Mouse (Mus musculus): Measurements from ENCODE around the gene Max. TPM values are rescaled to one million over a fixed set of nuclear protein-coding genes. Genes with fewer than 3 reads are reported as not detected.

The Max gene
- total and polyA plus RNA-seq, 3 experiments = 48.2 to 356 (median 164) TPM

DNA sequence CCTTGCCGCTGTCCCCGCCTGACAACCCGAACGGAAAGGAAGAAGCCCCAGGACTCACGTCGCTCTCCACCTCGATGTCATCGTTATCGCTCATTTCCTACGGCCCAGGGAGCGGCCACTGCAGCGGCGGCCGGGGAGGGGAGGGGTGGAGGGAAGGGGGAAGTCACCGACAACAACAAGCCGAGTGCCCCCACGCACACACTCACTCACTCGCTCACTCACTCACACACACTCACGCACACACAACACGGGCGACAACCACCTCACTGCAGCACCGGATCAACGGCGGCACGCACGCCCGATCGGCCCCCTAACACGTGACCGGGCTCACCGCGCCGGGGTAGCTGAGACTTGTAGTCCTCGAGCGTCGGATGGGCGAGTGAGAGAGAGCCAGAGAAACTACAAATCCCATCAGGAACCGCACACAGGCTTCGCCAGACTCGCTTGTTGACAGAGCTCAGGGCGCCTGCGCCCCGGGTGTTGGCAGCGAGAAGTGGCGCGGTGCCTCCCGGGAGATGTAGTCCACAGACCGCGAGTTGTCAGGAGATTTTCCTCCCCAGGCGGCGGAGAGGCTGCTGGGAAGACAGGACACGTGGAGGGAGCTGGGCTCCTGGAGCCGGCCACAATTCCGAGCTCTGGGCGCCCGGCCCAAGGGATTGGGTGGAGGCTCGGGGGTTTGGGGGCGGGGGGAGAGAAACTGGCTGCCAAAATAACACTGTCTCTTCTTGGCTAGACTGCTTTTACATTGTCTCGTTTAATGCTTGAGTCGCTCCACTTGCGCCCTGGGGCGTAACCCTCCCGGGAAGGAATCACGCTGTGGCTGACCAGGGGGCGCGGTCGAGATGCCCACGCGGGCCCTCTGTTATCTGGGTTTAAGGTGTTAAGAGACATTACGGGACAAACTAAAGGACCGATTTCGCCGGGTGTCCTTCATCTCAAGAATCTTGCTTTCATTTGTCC is at the start of gene Max (continued):
- TF ChIP-seq ZC3H11A (IDR thresholded peaks at IDR 0.05; ENCODE audit: low read depth, low read length) (no peak), SIN3A (IDR thresholded peaks at IDR 0.05; ENCODE audit: low read length) (peak; percentile 95), RAD21 (IDR thresholded peaks at IDR 0.05; ENCODE audit: low read depth, low read length) (no peak), EP300 (IDR thresholded peaks at IDR 0.05; ENCODE audit: low read depth in 1 of 2, low read length in 2 of 2) (no peak), USF1 (IDR thresholded peaks at IDR 0.05; ENCODE audit: low read depth, low read length) (peak; percentile 98)

DNA sequence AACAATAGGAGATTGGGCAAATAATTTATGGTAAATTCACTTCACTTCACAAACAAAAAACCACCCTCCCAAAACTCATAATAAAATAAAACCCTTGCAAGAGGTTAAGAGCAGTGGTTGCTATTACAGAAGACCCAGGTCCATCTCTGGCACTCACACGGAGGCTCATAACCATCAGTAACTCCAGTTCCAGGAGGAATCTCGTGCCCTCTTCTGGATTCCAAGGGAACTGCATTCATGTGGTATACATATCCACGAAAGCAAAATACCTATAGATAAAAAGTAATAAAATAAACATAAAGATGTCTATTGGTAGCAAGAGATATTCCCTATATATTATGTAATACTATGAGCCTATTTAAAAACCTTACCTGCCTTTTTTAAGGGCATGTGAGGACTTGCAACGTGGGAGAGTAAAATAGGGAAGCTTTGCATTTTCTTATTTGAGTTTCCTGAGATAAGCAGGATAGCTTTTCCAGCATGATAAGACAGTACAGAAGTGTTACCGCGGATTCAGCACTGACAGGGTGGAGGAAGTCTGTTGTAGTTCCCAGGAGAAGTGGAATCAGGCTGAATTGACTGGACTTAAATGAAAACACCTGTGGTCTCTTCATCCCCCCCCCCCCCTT is 49.2 kb upstream of the Max start:
- Histone ChIP-seq H3K4me3 (ENCODE audit: control insufficient read depth in 1 of 2, insufficient read depth in 1 of 2, low read depth in 2 of 2, low read length in 2 of 2) (no peak overlapping the region), H3K79me2 (ENCODE audit: control insufficient read depth, insufficient read depth, low read length, poor library complexity) (no peaks in the 10 kb centered on the region), H3K36me3 (ENCODE audit: control insufficient read depth in 1 of 2, insufficient read depth in 2 of 2, low read length in 2 of 2) (peaks cover 0 to 16% of the 10 kb centered on the region in 2 experiments; a peak in 2 of 4 replicates), H3K9me3 (replicated peaks; ENCODE audit: insufficient read depth, low read length) (no peaks in the 10 kb centered on the region), H3K4me1 (ENCODE audit: control insufficient read depth in 1 of 2, insufficient read depth in 2 of 2, low read length in 2 of 2) (peaks cover 7 to 17% of the 10 kb centered on the region in 2 experiments), H3K9ac (ENCODE audit: control insufficient read depth, low read depth, low read length, poor library complexity, severe bottlenecking) (no peak overlapping the region), H3K27me3 (ENCODE audit: control insufficient read depth in 1 of 2, insufficient read depth in 2 of 2, low read length in 2 of 2) (no peaks in the 10 kb centered on the region), H3K27ac (ENCODE audit: control insufficient read depth, low read depth, low read length) (peak overlapping the region; percentile 57)
- DNase-seq (ENCODE audit: low read depth, low spot score) = peak; percentile 77
- TF ChIP-seq MYB (IDR thresholded peaks at IDR 0.05; ENCODE audit: low read depth, low read length) (no peak), GABPA (IDR thresholded peaks at IDR 0.05; ENCODE audit: low read depth, low read length) (no peak), ETS1 (IDR thresholded peaks at IDR 0.05; ENCODE audit: low read depth, low read length) (peak; percentile 92), ZKSCAN1 (IDR thresholded peaks at IDR 0.05; ENCODE audit: low read depth, low read length) (no peak), CHD1 (IDR thresholded peaks at IDR 0.05; ENCODE audit: low read depth, low read length) (0 out of 2 replicates have a peak, but pooled peaks have one; percentile 29), SMC3 (IDR thresholded peaks at IDR 0.05; ENCODE audit: low read depth, low read length) (peak; percentile 53), RCOR1 (IDR thresholded peaks at IDR 0.05; ENCODE audit: low read depth, low read length) (peak; percentile 89), MAZ (IDR thresholded peaks at IDR 0.05; ENCODE audit: low read depth, low read length) (peak; percentile 19; the same call in 1 of the 2 replicates), MAFK (IDR thresholded peaks at IDR 0.05; ENCODE audit: borderline replicate concordance, low read depth, low read length) (no peak), TAL1 (IDR thresholded peaks at IDR 0.05; ENCODE audit: low read length) (peak; percentile 57), CTCF (IDR thresholded peaks at IDR 0.05 in 2 of 3, conservative IDR thresholded peaks at IDR 0.05 in 1 of 3; ENCODE audit: control insufficient read depth in 1 of 3, insufficient read depth in 1 of 3, low read depth in 2 of 3, low read length in 3 of 3, poor library complexity in 1 of 3, severe bottlenecking in 1 of 3) (peak; percentile 12 to 59 (median 51); a peak in 5 of 6 replicates), NRF1 (IDR thresholded peaks at IDR 0.05; ENCODE audit: insufficient read depth, low read depth, low read length, poor library complexity, severe bottlenecking) (no peak), TBP (IDR thresholded peaks at IDR 0.05; ENCODE audit: low read depth, low read length) (0 out of 2 replicates have a peak, but pooled peaks have one; percentile 17), CHD2 (IDR thresholded peaks at IDR 0.05; ENCODE audit: low read length) (no peak), MYC (IDR thresholded peaks at IDR 0.05; ENCODE audit: low read depth, low read length) (peak; percentile 95), MXI1 (IDR thresholded peaks at IDR 0.05; ENCODE audit: low read depth, low read length) (peak; percentile 73), JUND (IDR thresholded peaks at IDR 0.05; ENCODE audit: low read depth, low read length) (peak; percentile 67; the same call in 1 of the 2 replicates), ZC3H11A (IDR thresholded peaks at IDR 0.05; ENCODE audit: low read depth, low read length) (peak; percentile 34; the same call in 1 of the 2 replicates), RAD21 (IDR thresholded peaks at IDR 0.05; ENCODE audit: low read depth, low read length) (peak; percentile 32), EP300 (IDR thresholded peaks at IDR 0.05; ENCODE audit: low read depth in 1 of 2, low read length in 2 of 2) (peak; percentile 94), SIN3A (IDR thresholded peaks at IDR 0.05; ENCODE audit: low read length) (peak; percentile 82), BHLHE40 (IDR thresholded peaks at IDR 0.05; ENCODE audit: borderline replicate concordance, low read depth, low read length) (no peak; the same call in 1 of the 2 replicates), TCF12 (IDR thresholded peaks at IDR 0.05; ENCODE audit: low read depth, low read length) (peak; percentile 86), POLR2AphosphoS2 (IDR thresholded peaks at IDR 0.05; ENCODE audit: low read length) (no peak), GATA1 (IDR thresholded peaks at IDR 0.05; ENCODE audit: low read depth, low read length) (peak; percentile 95)

All from MEL (cell line).